13 mouse cellular contexts compared by ENCODE assay signal in the genomic region with DNA sequence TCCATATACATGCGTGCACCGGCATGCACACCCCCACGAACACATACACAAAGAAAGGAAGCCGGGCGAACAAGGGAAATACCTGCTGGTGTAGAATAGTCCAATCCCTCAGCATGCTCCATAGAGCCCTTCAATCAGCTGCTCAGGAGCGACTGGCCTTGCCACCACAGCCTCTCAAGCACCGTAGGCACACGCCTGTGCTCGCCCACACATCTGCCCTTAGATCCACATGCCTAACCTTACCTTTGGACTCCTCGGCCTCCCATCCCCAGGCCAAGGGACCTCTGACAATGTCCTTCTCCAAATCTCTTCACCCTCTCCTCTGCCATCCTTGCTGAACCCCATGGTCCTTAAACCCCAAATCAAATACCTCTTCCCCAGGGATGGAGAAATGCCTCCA.
"Had no signal": no experiment of that assay in that cellular context is flagged by ENCODE, and none has a peak within 500 bp of the region (broad histone marks: within the 10 kb centered on the region; RNA-seq: fewer than 3 reads in every experiment).

No protein-coding gene starts in this region.

- H3K27me3 ChIP-seq: neural tube, embryonic 13.5 days; neural tube, embryonic 15.5 days; stomach, embryonic 15.5 days had no signal

- H3K9ac ChIP-seq: neural tube, embryonic 13.5 days; neural tube, embryonic 15.5 days; stomach, embryonic 15.5 days had no signal

- H3K4me2 ChIP-seq: neural tube, embryonic 13.5 days; neural tube, embryonic 15.5 days; stomach, embryonic 15.5 days had no signal

- H3K4me1 ChIP-seq: neural tube, embryonic 15.5 days had no signal

- H3K36me3 ChIP-seq: neural tube, embryonic 13.5 days; neural tube, embryonic 15.5 days; stomach, embryonic 15.5 days had no signal

- DNase-seq: retina, postnatal 1 day; right cerebral cortex, postnatal 4 days; spleen, adult 18-20 months; thymus, adult 18-20 months; thymus, adult 2 months; thymus, postnatal 14 days; thymus, postnatal 25 days; thymus, postnatal 36 days; thymus, postnatal 4 days had no signal

- H3K27ac ChIP-seq: neural tube, embryonic 13.5 days; neural tube, embryonic 15.5 days; stomach, embryonic 15.5 days; stomach, postnatal 0 days had no signal

- H3K9me3 ChIP-seq: neural tube, embryonic 13.5 days; neural tube, embryonic 15.5 days; stomach, embryonic 15.5 days had no signal

- H3K4me3 ChIP-seq: neural tube, embryonic 13.5 days; neural tube, embryonic 15.5 days; stomach, embryonic 15.5 days had no signal
